Mouse (Mus musculus): ENCODE measurements around the gene Frmd4a. TPM values are rescaled to one million over a fixed set of nuclear protein-coding genes. Genes with fewer than 3 reads are reported as not detected.
"Not testable (repeated sequence)": the region's sequence is repeated elsewhere in the genome, so short reads cannot be mapped to it uniquely, and the experiment has no call there.

The Frmd4a gene
- polyA plus RNA-seq, 1 experiment from 2014 or later: 39.5 TPM

DNA sequence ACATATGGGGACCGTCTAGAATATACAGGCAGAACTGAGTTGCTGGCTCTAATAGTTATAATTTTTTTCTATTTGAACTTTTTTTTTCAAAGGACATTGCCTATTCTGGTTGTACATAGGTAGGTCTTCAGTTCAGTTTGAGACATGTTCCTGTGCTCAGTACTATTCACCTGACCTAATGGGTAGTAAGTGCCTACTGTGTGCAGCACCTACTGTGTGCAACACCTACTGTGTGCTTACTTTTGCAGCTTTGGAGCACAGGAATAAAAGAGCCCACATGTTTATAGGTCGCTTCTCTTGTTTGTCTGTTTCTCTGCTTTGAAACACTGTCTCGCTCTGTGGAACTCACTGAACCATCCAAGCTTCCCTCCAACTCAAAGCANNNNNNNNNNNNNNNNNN is 284.6 kb downstream of the Frmd4a start:
- no peak for ATAC-seq (ENCODE audit: insufficient number of reproducible peaks, low FRiP score, low TSS enrichment, low read depth)
- Histone ChIP-seq H3K4me3 (replicated peaks) (peak overlapping the region; percentile 44), H3K9ac (no peak overlapping the region), H3K4me2 (replicated peaks) (peak overlapping the region; percentile 55; the same call in 1 of the 2 replicates), H3K9me3 (replicated peaks) (no peaks in the 10 kb centered on the region), H3K4me1 (peaks cover 39% of the 10 kb centered on the region), H3K27me3 (no peaks in the 10 kb centered on the region), H3K27ac (replicated peaks) (no peak overlapping the region), H3K36me3 (no peaks in the 10 kb centered on the region)
- 65% methylated on average over 3 of the region's 3 CpGs for WGBS

DNA sequence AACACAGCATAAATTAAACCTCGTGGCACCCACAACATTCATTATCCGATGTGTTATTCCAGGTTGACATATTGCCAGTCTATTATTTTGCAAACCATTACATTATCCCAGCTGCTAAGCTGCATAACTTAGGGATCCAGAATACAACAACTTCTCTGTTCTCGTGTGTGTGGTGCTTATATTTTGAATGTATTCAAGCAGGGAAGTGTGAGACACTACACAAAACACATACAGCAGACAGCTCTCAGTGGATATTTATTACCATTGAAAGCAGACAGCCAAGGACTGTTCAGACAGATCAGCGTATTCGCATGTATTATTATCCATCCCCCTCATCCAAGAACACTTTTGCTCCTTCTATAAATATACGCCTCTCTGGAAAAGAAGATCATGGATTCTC is 289.6 kb downstream of the Frmd4a start:
- H3K27me3 ChIP-seq: no peaks in the 10 kb centered on the region
- H3K4me2 ChIP-seq (replicated peaks): no peak overlapping the region
- no peak overlapping the region for H3K4me3 ChIP-seq (replicated peaks)
- no peaks in the 10 kb centered on the region for H3K36me3 ChIP-seq
- WGBS: 66% methylated on average over 6 of the region's 6 CpGs
- no peaks in the 10 kb centered on the region for H3K9me3 ChIP-seq (replicated peaks)
- no peak overlapping the region for H3K27ac ChIP-seq (replicated peaks)
- H3K4me1 ChIP-seq: peaks cover 9% of the 10 kb centered on the region; the same call in 1 of the 2 replicates
- no peak for ATAC-seq (ENCODE audit: insufficient number of reproducible peaks, low FRiP score, low TSS enrichment, low read depth)
- H3K9ac ChIP-seq: no peak overlapping the region

DNA sequence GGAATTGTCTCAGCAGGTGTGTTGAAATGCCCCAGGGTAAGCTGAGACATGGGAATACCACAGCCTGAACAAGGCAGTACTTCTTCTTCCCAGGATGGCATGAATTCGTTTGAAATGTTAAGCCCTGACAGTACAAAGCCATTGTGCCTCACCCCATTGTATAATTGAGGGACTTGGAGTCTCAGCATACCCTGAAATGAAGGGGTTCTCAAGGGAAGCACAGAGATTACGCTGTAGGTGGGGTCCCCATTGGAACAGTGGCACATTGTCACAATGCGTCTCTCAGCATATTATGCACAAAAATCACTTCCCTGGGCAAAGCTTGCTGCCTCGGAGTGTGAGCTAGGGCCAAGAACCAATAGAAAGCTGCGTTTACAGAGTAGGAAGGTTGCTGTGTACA is 297.0 kb downstream of the Frmd4a start:
- 61% methylated on average over 5 of the region's 5 CpGs for WGBS
- Histone ChIP-seq H3K27ac (replicated peaks) (no peak overlapping the region), H3K4me1 (peaks cover 11% of the 10 kb centered on the region; the same call in 1 of the 2 replicates), H3K36me3 (no peaks in the 10 kb centered on the region), H3K4me2 (replicated peaks) (no peak overlapping the region), H3K27me3 (no peaks in the 10 kb centered on the region), H3K4me3 (replicated peaks) (no peak overlapping the region), H3K9ac (no peak overlapping the region), H3K9me3 (replicated peaks) (no peaks in the 10 kb centered on the region)
- no peak for ATAC-seq (ENCODE audit: insufficient number of reproducible peaks, low FRiP score, low TSS enrichment, low read depth)

DNA sequence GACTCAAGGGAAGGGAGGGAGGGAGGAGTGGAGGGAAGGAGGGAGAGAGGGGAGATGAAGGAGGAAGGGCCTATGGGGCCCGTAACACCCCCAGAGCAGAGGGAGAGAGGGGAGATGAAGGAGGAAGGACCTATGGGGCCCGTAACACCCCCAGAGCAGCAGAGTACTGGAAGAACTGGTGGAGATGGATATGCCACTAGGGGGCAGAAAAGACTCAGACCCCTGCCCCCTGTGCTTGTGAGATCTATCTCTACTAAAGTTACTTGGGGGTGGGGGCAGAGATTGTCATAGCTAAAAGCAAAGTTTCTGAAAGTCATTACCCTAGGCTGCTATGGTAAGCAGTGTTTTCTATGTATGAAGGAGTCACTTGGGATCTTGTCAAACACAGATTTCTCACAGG is 299.1 kb downstream of the Frmd4a start:
- H3K27me3 ChIP-seq: no peaks in the 10 kb centered on the region
- no peaks in the 10 kb centered on the region for H3K36me3 ChIP-seq
- no peak overlapping the region for H3K27ac ChIP-seq (replicated peaks)
- H3K9me3 ChIP-seq (replicated peaks): no peaks in the 10 kb centered on the region
- H3K4me2 ChIP-seq (replicated peaks): no peak overlapping the region
- 65% methylated on average over 2 of the region's 2 CpGs for WGBS
- no peak overlapping the region for H3K9ac ChIP-seq
- peaks cover 4% of the 10 kb centered on the region; the same call in 1 of the 2 replicates for H3K4me1 ChIP-seq
- ATAC-seq (ENCODE audit: insufficient number of reproducible peaks, low FRiP score, low TSS enrichment, low read depth): no peak; the same call in 1 of the 2 replicates
- H3K4me3 ChIP-seq (replicated peaks): no peak overlapping the region

DNA sequence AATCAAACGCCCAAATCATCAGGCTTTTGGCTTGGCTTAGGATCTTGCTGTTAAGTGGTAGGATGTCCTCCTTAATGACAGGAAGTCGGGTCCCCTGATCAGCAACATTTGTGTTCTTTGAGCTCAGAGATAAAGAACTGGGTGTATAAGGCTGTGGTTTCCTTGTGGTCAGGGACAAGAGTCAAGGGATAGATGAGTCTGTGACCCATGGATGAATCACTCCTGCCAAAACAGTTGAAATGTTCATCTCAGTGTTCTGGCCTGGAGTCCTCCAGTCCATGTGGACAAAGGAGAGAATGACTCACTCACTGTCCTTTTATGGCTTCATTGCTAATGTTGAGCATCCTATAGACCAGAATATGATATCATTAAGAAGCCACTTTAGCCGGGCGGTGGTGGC is 300.6 kb downstream of the Frmd4a start:
- H3K9ac ChIP-seq: no peak overlapping the region
- H3K27me3 ChIP-seq: no peaks in the 10 kb centered on the region
- no peak overlapping the region for H3K4me2 ChIP-seq (replicated peaks)
- H3K27ac ChIP-seq (replicated peaks): no peak overlapping the region
- no peaks in the 10 kb centered on the region for H3K9me3 ChIP-seq (replicated peaks)
- no peaks in the 10 kb centered on the region for H3K36me3 ChIP-seq
- H3K4me3 ChIP-seq (replicated peaks): no peak overlapping the region
- ATAC-seq (ENCODE audit: insufficient number of reproducible peaks, low FRiP score, low TSS enrichment, low read depth): 0 out of 2 replicates have a peak, but pooled peaks have one; percentile 11
- 72% methylated on average over 4 of the region's 4 CpGs for WGBS
- 0 out of 2 replicates have a peak, but pooled peaks cover 2% of the 10 kb centered on the region for H3K4me1 ChIP-seq

DNA sequence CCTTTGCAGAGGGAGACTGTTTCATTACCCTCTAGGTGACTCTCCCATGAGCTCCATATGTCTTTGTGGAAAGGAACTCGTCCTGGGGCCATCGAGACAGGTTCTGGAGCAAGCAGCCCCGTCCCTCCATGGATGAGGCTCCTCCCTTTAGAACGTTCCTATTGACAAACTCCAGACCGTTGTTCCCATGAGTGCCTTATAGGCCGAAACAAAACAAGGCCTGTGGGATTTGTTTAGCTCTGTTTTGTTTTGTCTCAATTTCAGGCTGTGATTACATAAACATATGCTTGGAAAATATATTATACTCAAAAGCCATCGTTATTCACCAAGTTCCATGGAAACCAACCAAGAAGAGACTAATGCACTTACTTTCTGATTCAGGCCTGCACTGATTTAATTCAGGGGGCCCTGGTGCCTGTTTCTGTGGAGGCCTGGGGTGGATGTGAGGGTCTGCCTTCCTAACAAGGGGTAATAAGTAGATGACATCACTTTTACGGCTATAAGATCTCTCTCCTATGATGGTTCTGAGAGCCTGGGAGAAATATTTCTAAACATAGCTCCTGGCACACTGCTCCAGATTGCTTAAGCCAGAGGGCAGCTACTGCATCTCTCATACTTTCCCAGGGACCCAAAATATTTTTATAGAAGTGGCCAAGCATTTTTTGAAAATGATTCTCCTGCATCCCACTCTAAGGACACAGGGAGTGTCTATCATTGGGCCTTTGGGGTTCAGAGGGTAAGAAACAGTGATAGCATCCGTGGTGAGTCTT is 308.9 kb downstream of the Frmd4a start:
- H3K27ac ChIP-seq (replicated peaks): peak overlapping the region; percentile 72
- H3K36me3 ChIP-seq: no peaks in the 10 kb centered on the region
- H3K9me3 ChIP-seq (replicated peaks): no peaks in the 10 kb centered on the region
- H3K4me2 ChIP-seq (replicated peaks): no peak overlapping the region
- H3K9ac ChIP-seq: no peak overlapping the region
- peaks cover 16% of the 10 kb centered on the region for H3K4me1 ChIP-seq
- no peak overlapping the region for H3K4me3 ChIP-seq (replicated peaks)
- ATAC-seq (ENCODE audit: insufficient number of reproducible peaks, low FRiP score, low TSS enrichment, low read depth): no peak
- 30% methylated on average over 9 of the region's 9 CpGs for WGBS
- H3K27me3 ChIP-seq: no peaks in the 10 kb centered on the region

DNA sequence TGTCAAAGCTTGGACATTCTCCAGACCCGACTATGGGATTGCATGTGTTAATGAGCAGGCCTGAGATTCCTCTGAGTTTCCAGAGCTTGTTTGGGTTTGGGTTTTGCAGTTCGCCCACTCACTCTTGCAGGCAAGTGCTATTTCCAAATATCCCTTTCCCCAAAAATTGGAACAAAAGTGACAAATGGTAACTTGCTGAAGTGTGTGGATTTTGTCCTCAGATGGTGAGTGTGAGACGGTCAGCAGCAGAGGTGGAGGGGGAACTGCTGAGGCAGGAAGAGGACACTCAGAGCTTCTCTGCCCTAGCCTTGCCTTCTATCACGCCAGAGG is 309.5 kb downstream of the Frmd4a start:
- Histone ChIP-seq H3K27ac (replicated peaks) (peak overlapping the region; percentile 72), H3K4me2 (replicated peaks) (no peak overlapping the region), H3K27me3 (no peaks in the 10 kb centered on the region), H3K36me3 (no peaks in the 10 kb centered on the region), H3K4me3 (replicated peaks) (no peak overlapping the region), H3K9me3 (replicated peaks) (no peaks in the 10 kb centered on the region), H3K4me1 (peaks cover 17% of the 10 kb centered on the region), H3K9ac (no peak overlapping the region)
- no peak for ATAC-seq (ENCODE audit: insufficient number of reproducible peaks, low FRiP score, low TSS enrichment, low read depth)
- 71% methylated on average over 4 of the region's 4 CpGs for WGBS

DNA sequence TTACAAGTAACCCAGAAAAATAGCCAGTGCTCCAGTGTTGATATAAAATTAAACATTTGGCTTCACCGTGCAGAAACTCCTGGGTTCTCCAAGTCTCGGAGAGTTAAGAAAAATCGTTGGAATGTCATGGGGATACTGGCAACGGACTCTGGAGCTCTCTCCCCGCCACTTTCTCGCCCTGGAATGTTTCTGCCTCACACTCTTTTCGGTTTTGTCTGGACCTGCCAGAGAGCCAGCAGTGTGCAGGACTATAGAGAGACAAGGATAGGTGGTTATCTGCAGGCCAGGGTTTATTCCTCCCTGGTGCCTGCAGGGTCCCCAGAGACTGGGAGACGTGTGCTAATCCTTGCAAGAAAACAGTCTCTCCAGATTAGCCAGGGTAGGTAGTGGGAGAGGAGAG is 314.9 kb downstream of the Frmd4a start:
- ATAC-seq (ENCODE audit: insufficient number of reproducible peaks, low FRiP score, low TSS enrichment, low read depth): no peak
- no peaks in the 10 kb centered on the region for H3K36me3 ChIP-seq
- WGBS: 31% methylated on average over 8 of the region's 8 CpGs
- no peak overlapping the region for H3K4me2 ChIP-seq (replicated peaks)
- no peak overlapping the region for H3K9ac ChIP-seq
- H3K4me3 ChIP-seq (replicated peaks): no peak overlapping the region
- no peaks in the 10 kb centered on the region for H3K27me3 ChIP-seq
- no peak overlapping the region for H3K27ac ChIP-seq (replicated peaks)
- no peaks in the 10 kb centered on the region for H3K9me3 ChIP-seq (replicated peaks)
- H3K4me1 ChIP-seq: peaks cover 48% of the 10 kb centered on the region

DNA sequence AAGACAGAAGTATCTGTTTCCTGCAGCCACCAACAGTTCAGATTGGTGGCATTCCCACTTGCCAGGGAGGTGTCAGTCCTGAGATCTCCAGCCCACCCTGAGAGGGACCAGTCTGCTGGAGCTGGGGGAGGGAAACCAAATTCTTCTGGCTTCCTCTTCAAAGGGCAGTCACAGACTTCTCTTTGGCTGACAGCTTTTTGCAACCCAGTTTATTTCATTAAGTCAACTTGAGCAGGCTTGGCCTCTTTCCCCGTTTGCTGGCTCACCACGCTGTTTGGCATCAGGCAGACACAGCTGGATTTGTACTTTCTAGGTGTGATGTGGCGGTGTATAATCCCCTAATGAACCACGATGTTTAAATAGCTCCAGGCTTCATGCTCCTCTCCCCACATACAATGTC is 316.7 kb downstream of the Frmd4a start:
- ATAC-seq (ENCODE audit: insufficient number of reproducible peaks, low FRiP score, low TSS enrichment, low read depth): peak; percentile 61; the same call in 1 of the 2 replicates
- no peaks in the 10 kb centered on the region for H3K27me3 ChIP-seq
- H3K36me3 ChIP-seq: no peaks in the 10 kb centered on the region
- H3K9me3 ChIP-seq (replicated peaks): no peaks in the 10 kb centered on the region
- no peak overlapping the region for H3K4me2 ChIP-seq (replicated peaks)
- WGBS: 3% methylated on average over 4 of the region's 4 CpGs
- no peak overlapping the region for H3K9ac ChIP-seq
- H3K4me1 ChIP-seq: peaks cover 60% of the 10 kb centered on the region
- 0 out of 2 replicates have a peak overlapping the region, but pooled peaks have one; percentile 12 for H3K27ac ChIP-seq (replicated peaks)
- no peak overlapping the region for H3K4me3 ChIP-seq (replicated peaks)

DNA sequence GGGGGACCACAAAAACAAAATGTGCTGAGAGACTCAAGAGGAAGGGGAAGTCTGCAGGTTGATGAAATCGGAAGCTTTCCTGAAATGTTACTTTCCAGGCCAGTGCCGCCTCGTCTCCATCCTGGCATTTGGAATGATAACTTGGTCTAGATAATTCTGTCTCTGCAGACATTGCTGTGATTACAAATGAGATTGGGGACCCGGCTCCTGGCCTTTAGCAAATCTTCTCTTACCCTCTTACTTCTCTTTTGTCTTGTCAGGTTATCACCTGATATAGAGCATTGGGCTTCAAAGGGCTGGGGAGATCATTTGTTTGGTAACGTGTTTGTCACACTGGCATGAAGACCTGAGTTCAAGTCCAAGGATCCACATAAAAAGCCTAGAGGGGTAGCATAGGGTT is 317.4 kb downstream of the Frmd4a start:
- ATAC-seq (ENCODE audit: insufficient number of reproducible peaks, low FRiP score, low TSS enrichment, low read depth): no peak
- peaks cover 67% of the 10 kb centered on the region for H3K4me1 ChIP-seq
- H3K4me3 ChIP-seq (replicated peaks): no peak overlapping the region
- H3K36me3 ChIP-seq: no peaks in the 10 kb centered on the region
- 81% methylated on average over 5 of the region's 5 CpGs for WGBS
- H3K27me3 ChIP-seq: no peaks in the 10 kb centered on the region
- H3K4me2 ChIP-seq (replicated peaks): no peak overlapping the region
- H3K9ac ChIP-seq: no peak overlapping the region
- H3K27ac ChIP-seq (replicated peaks): no peak overlapping the region
- no peaks in the 10 kb centered on the region for H3K9me3 ChIP-seq (replicated peaks)

DNA sequence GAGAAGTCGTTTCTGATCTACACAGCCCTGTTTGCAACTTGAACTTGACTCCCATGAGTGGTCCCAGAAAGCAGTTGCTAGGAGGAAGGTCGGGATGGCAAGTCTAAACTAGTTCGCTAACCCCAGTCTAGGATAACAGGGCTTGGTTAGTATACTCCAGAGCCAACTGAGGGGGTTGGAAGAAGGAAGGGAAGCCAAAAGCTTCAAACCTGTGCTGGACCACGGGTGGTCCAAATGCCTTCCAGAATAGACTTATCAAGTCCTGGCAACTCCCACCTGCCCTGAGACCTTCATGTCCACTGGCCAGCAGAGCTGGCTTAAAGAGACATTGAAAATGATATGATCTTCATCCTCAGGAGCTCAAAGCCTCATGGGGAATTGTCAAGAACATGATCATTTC is 318.4 kb downstream of the Frmd4a start:
- Histone ChIP-seq H3K36me3 (no peaks in the 10 kb centered on the region), H3K27ac (replicated peaks) (no peak overlapping the region), H3K4me2 (replicated peaks) (no peak overlapping the region), H3K9me3 (replicated peaks) (no peaks in the 10 kb centered on the region), H3K4me3 (replicated peaks) (no peak overlapping the region), H3K27me3 (no peaks in the 10 kb centered on the region), H3K9ac (no peak overlapping the region), H3K4me1 (peaks cover 76% of the 10 kb centered on the region)
- WGBS: 46% methylated on average over 4 of the region's 4 CpGs
- ATAC-seq (ENCODE audit: insufficient number of reproducible peaks, low FRiP score, low TSS enrichment, low read depth): no peak

DNA sequence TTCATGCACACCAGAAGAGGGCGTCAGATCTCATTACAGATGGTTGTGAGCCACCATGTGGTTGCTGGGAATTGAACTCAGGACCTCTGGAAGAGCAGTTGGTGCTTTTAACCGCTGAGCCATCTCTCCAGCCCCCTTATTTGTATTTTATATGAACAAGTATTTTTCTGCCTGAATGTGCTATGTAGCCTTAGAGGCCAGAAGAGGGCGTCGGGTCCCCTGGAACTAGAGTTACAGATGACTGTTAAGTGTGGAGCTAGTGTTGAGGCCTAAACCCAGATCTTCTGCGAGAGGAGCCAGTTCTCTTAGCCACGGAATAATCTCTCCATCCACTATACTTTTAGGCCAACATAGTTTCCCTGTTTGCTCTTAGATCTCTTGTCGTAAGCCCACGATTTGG is 320.8 kb downstream of the Frmd4a start:
- WGBS: 38% methylated on average over 8 of the region's 8 CpGs

More for the DNA sequence above, 320.8 kb downstream of the Frmd4a start:
- not testable (repeated sequence) for ATAC-seq (ENCODE audit: insufficient number of reproducible peaks, low FRiP score, low TSS enrichment, low read depth); H3K36me3 ChIP-seq; H3K4me3 ChIP-seq (replicated peaks); H3K27ac ChIP-seq (replicated peaks); H3K9ac ChIP-seq; H3K27me3 ChIP-seq; H3K4me2 ChIP-seq (replicated peaks); H3K9me3 ChIP-seq (replicated peaks)
- peaks cover 66% of the 10 kb centered on the region for H3K4me1 ChIP-seq
